Mouse (Mus musculus) intestine, embryonic 16.5 days (tissue): ENCODE results near the gene Mpig6b. TPM values are rescaled to one million over a fixed set of nuclear protein-coding genes. Genes with fewer than 3 reads are reported as not detected.

Source experiments
- ATAC-seq: fragments of 200-750 bp; cut with Nextera tagmentation; 2 replicates; pipeline ENCODE4 v1.8.0; 2017; ENCODE audit warnings: moderate TSS enrichment, moderate library complexity
- H3K27ac ChIP-seq: fragments of 300-500 bp; sonication (generic); 2 replicates; pipeline ENCODE4 v1.5.1; 2014; ENCODE audit warnings: mild to moderate bottlenecking, low read length
- H3K27me3 ChIP-seq: fragments of 300-500 bp; sonication (generic); replicated peaks from 2 replicates; pipeline ENCODE4 v1.6.1; 2014; ENCODE audit warnings: low read length, control low read depth, mixed read lengths; ENCODE audit not compliant: control insufficient read depth, insufficient read depth
- H3K36me3 ChIP-seq: fragments of 300-500 bp; sonication (generic); 2 replicates; pipeline ENCODE4 v1.6.1; 2014; ENCODE audit warnings: low read length, control low read depth; ENCODE audit not compliant: control insufficient read depth, insufficient read depth
- H3K4me1 ChIP-seq: fragments of 300-500 bp; sonication (generic); 2 replicates; pipeline ENCODE4 v1.6.1; 2014; ENCODE audit warnings: low read length, control low read depth, mixed read lengths; ENCODE audit not compliant: control insufficient read depth, insufficient read depth
- H3K4me2 ChIP-seq: fragments of 300-500 bp; sonication (generic); 2 replicates; pipeline ENCODE4 v1.6.1; 2014; ENCODE audit warnings: low read depth, low read length, control low read depth
- H3K4me3 ChIP-seq: fragments of 300-500 bp; sonication (generic); 2 replicates; pipeline ENCODE4 v1.5.1; 2014; ENCODE audit warnings: mild to moderate bottlenecking, low read length
- H3K9ac ChIP-seq: fragments of 300-500 bp; sonication (generic); 2 replicates; pipeline ENCODE4 v1.6.1; 2014; ENCODE audit warnings: low read depth, low read length
- H3K9me3 ChIP-seq: fragments of 300-500 bp; sonication (generic); 2 replicates; pipeline ENCODE4 v1.6.1; 2016; ENCODE audit warnings: low read length, control low read depth; ENCODE audit not compliant: control insufficient read depth
- WGBS: fragments of 180-500 bp; shearing (Covaris S2); extraction: QIAGEN DNeasy Blood & Tissue Kit; methylation state at CpG from one replicate; pipeline ENCODE4 v1.1.7; 2014; 5-methylcytosine and 5-hydroxymethylcytosine counted together
- polyA plus RNA-seq: library from polyadenylated mRNA; unstranded; fragments of >200 nt; fragmentation: Nextera tagmentation; extraction: Ambion mirVana; gene quantifications from 2 replicates; pipeline ENCODE4 v1.2.1, GENCODE M21; 2015

The Mpig6b gene
- polyA plus RNA-seq, 1 experiment from 2014 or later = 0.40 TPM

GRCm38 (mm10) chr17:35102299-35102698 lies 36.3 kb upstream of the Mpig6b start:
- peaks cover 28% of the 10 kb centered on the region for H3K4me1 ChIP-seq
- no peaks in the 10 kb centered on the region for H3K9me3 ChIP-seq
- no peak for ATAC-seq
- 66% methylated on average over 8 of the region's 8 CpGs for WGBS
- peaks cover 18% of the 10 kb centered on the region for H3K36me3 ChIP-seq
- H3K4me3 ChIP-seq = no peak overlapping the region
- H3K4me2 ChIP-seq = no peak overlapping the region
- H3K27ac ChIP-seq = peak overlapping the region; percentile 38; the same call in 1 of the 2 replicates
- H3K9ac ChIP-seq = no peak overlapping the region; the same call in 1 of the 2 replicates
- no peaks in the 10 kb centered on the region for H3K27me3 ChIP-seq

GRCm38 (mm10) chr17:35101161-35101560 lies 35.2 kb upstream of the Mpig6b start:
- Histone ChIP-seq H3K4me1 (peaks cover 28% of the 10 kb centered on the region), H3K4me2 (no peak overlapping the region), H3K36me3 (peaks cover 29% of the 10 kb centered on the region), H3K4me3 (no peak overlapping the region), H3K27me3 (no peaks in the 10 kb centered on the region), H3K9me3 (no peaks in the 10 kb centered on the region), H3K9ac (no peak overlapping the region), H3K27ac (no peak overlapping the region)
- WGBS = 89% methylated on average over 11 of the region's 11 CpGs
- no peak for ATAC-seq

- Histone ChIP-seq H3K27ac (peak overlapping the region; percentile 43; the same call in 1 of the 2 replicates), H3K36me3 (peaks cover 29% of the 10 kb centered on the region)
- peak; percentile 67 for ATAC-seq
Measured at GRCm38 (mm10) chr17:35100196-35100765, 34.3 kb upstream of the Mpig6b start.

GRCm38 (mm10) chr17:35097164-35097655 lies 31.2 kb upstream of the Mpig6b start:
- no peak overlapping the region for H3K27ac ChIP-seq
- peaks cover 16% of the 10 kb centered on the region; the same call in 1 of the 2 replicates for H3K4me1 ChIP-seq
- H3K27me3 ChIP-seq = no peaks in the 10 kb centered on the region
- ATAC-seq = no peak
- no peak overlapping the region for H3K9ac ChIP-seq
- H3K4me3 ChIP-seq = no peak overlapping the region
- 89% methylated on average over 12 of the region's 12 CpGs for WGBS
- H3K9me3 ChIP-seq = no peaks in the 10 kb centered on the region
- no peak overlapping the region for H3K4me2 ChIP-seq
- peaks cover 34% of the 10 kb centered on the region for H3K36me3 ChIP-seq

More at GRCm38 (mm10) chr17:35100196-35100765, 34.3 kb upstream of the Mpig6b start:
- Histone ChIP-seq H3K4me2 (no peak overlapping the region), H3K4me1 (peaks cover 26% of the 10 kb centered on the region), H3K4me3 (no peak overlapping the region), H3K27me3 (no peaks in the 10 kb centered on the region), H3K9me3 (no peaks in the 10 kb centered on the region), H3K9ac (no peak overlapping the region; the same call in 1 of the 2 replicates)
- 51% methylated on average over 10 of the region's 10 CpGs for WGBS

GRCm38 (mm10) chr17:35096597-35096996 lies 30.6 kb upstream of the Mpig6b start:
- Histone ChIP-seq H3K9me3 (no peaks in the 10 kb centered on the region), H3K27me3 (no peaks in the 10 kb centered on the region), H3K4me3 (no peak overlapping the region), H3K9ac (no peak overlapping the region), H3K4me2 (no peak overlapping the region), H3K27ac (no peak overlapping the region), H3K4me1 (peaks cover 10% of the 10 kb centered on the region; the same call in 1 of the 2 replicates), H3K36me3 (peaks cover 30% of the 10 kb centered on the region)
- 87% methylated on average over 12 of the region's 12 CpGs for WGBS
- no peak for ATAC-seq

- Histone ChIP-seq H3K9ac (0 out of 2 replicates have a peak overlapping the region, but pooled peaks have one; percentile 24), H3K9me3 (no peaks in the 10 kb centered on the region), H3K36me3 (peaks cover 20% of the 10 kb centered on the region), H3K4me1 (peaks cover 11% of the 10 kb centered on the region; the same call in 1 of the 2 replicates), H3K4me2 (no peak overlapping the region), H3K4me3 (no peak overlapping the region), H3K27ac (no peak overlapping the region; the same call in 1 of the 2 replicates), H3K27me3 (no peaks in the 10 kb centered on the region)
- WGBS = 78% methylated on average over 15 of the region's 15 CpGs
- no peak for ATAC-seq
Measured at GRCm38 (mm10) chr17:35094475-35095365, 28.7 kb upstream of the Mpig6b start.

- WGBS = 89% methylated on average over 14 of the region's 14 CpGs
- Histone ChIP-seq H3K4me1 (peaks cover 7% of the 10 kb centered on the region; the same call in 1 of the 2 replicates), H3K9ac (no peak overlapping the region), H3K9me3 (no peaks in the 10 kb centered on the region), H3K27me3 (no peaks in the 10 kb centered on the region), H3K4me3 (no peak overlapping the region), H3K4me2 (no peak overlapping the region), H3K36me3 (peaks cover 20% of the 10 kb centered on the region), H3K27ac (no peak overlapping the region)
- ATAC-seq = no peak
Measured at GRCm38 (mm10) chr17:35092403-35093198, 26.6 kb upstream of the Mpig6b start.

GRCm38 (mm10) chr17:35090166-35090932 lies 24.4 kb upstream of the Mpig6b start:
- Histone ChIP-seq H3K4me1 (peaks cover 7% of the 10 kb centered on the region; the same call in 1 of the 2 replicates), H3K27ac (no peak overlapping the region), H3K4me3 (peak overlapping the region; percentile 66), H3K36me3 (peaks cover 7% of the 10 kb centered on the region; the same call in 1 of the 2 replicates), H3K9ac (peak overlapping the region; percentile 92), H3K9me3 (no peaks in the 10 kb centered on the region), H3K27me3 (no peaks in the 10 kb centered on the region), H3K4me2 (peak overlapping the region; percentile 63)
- 63% methylated on average over 8 of the region's 8 CpGs for WGBS
- no peak for ATAC-seq
